Mouse (Mus musculus) liver, embryonic 13.5 days (tissue): ENCODE data around the gene Lep. TPM values are rescaled to one million over a fixed set of nuclear protein-coding genes. Genes with fewer than 3 reads are reported as not detected.

ENCODE experiments used
- ATAC-seq: fragments of 200-750 bp; cut with Nextera tagmentation; 2 replicates; pipeline ENCODE4 v1.8.0; 2017; ENCODE audit warnings: low read depth, mild to moderate bottlenecking, moderate number of reproducible peaks, moderate library complexity
- DNase-seq: peaks from one replicate; pipeline ENCODE4 v3.0.0; 2022
- H3K27ac ChIP-seq: fragments of 300-500 bp; sonication (generic); 2 replicates; pipeline ENCODE4 v1.5.1; 2015; ENCODE audit warnings: moderate library complexity, mild to moderate bottlenecking, inconsistent platforms
- H3K27me3 ChIP-seq: fragments of 300-500 bp; sonication (generic); 2 replicates; pipeline ENCODE4 v1.6.1; 2015; ENCODE audit warnings: mild to moderate bottlenecking, inconsistent platforms
- H3K36me3 ChIP-seq: fragments of 300-500 bp; sonication (generic); 2 replicates; pipeline ENCODE4 v1.6.1; 2015; ENCODE audit warnings: mild to moderate bottlenecking, inconsistent platforms
- H3K4me1 ChIP-seq: fragments of 300-500 bp; sonication (generic); replicated peaks from 2 replicates; pipeline ENCODE4 v1.6.1; 2015; ENCODE audit warnings: inconsistent platforms
- H3K4me2 ChIP-seq: fragments of 300-500 bp; sonication (generic); 2 replicates; pipeline ENCODE4 v1.6.1; 2015; ENCODE audit warnings: inconsistent platforms, mild to moderate bottlenecking, moderate library complexity
- H3K4me3 ChIP-seq: fragments of 300-500 bp; sonication (generic); replicated peaks from 2 replicates; pipeline ENCODE4 v1.5.1; 2015; ENCODE audit warnings: mild to moderate bottlenecking, inconsistent platforms
- H3K9ac ChIP-seq: fragments of 300-500 bp; sonication (generic); 2 replicates; pipeline ENCODE4 v1.6.1; 2015; ENCODE audit warnings: mild to moderate bottlenecking, inconsistent platforms
- H3K9me3 ChIP-seq: fragments of 300-500 bp; sonication (generic); replicated peaks from 2 replicates; pipeline ENCODE4 v1.6.1; 2016; ENCODE audit warnings: inconsistent platforms
- WGBS: fragments of 180-500 bp; shearing (Covaris S2); methylation state at CpG from one replicate; pipeline ENCODE4 v1.1.7; 2015; ENCODE audit not compliant: insufficient replicate concordance; 5-methylcytosine and 5-hydroxymethylcytosine counted together
- microRNA-seq: library from miRNA; unstranded; fragments of <30 nt; microRNA quantifications from one replicate; pipeline ENCODE4, GENCODE M21; 2016
- polyA plus RNA-seq: library from polyadenylated mRNA; unstranded; fragments of >200 nt; fragmentation: Nextera tagmentation; extraction: Ambion mirVana; gene quantifications from 2 replicates; pipeline ENCODE4 v1.2.1, GENCODE M21; 2015

The Lep gene
- polyA plus RNA-seq, 1 experiment from 2014 or later: not detected

- ATAC-seq (no peak), DNase-seq (no peak)
- Histone ChIP-seq H3K36me3 (no peaks in the 10 kb centered on the region), H3K4me3 (no peak overlapping the region), H3K9ac (no peak overlapping the region), H3K27ac (no peak overlapping the region), H3K27me3 (no peaks in the 10 kb centered on the region), H3K9me3 (no peaks in the 10 kb centered on the region), H3K4me1 (no peaks in the 10 kb centered on the region), H3K4me2 (no peak overlapping the region)
- WGBS: 57% methylated on average over 4 of the region's 4 CpGs
Measured at GRCm38 (mm10) chr6:29118963-29119362, 58.9 kb downstream of the Lep start.

- Histone ChIP-seq H3K9ac (no peak overlapping the region), H3K4me1 (no peaks in the 10 kb centered on the region), H3K9me3 (no peaks in the 10 kb centered on the region), H3K36me3 (peaks cover 7% of the 10 kb centered on the region), H3K4me2 (no peak overlapping the region), H3K27me3 (no peaks in the 10 kb centered on the region), H3K27ac (no peak overlapping the region), H3K4me3 (no peak overlapping the region)
- 75% methylated on average over 13 of the region's 13 CpGs for WGBS
- no peak for ATAC-seq
- DNase-seq: no peak
Measured at GRCm38 (mm10) chr6:29119990-29120389, 60.0 kb downstream of the Lep start.

Small RNA genes within 50 kb of the gene (microRNA-seq; reads per million reads assigned to microRNA genes)
- 2.3 reads per million for gene Mir129-1

Other genes with a start within 250 kb of the Lep start
- gene Lrrc4, start 228.5 kb upstream of the Lep start, polyA plus RNA-seq: 0.06 and 0.08 TPM in 2 replicates
- gene Rbm28, start 104.8 kb downstream of the Lep start, polyA plus RNA-seq: 15.2 and 19.5 TPM in 2 replicates
- 0.05 and 0.06 TPM in 2 replicates for gene Prrt4, start 119.4 kb downstream of the Lep start, polyA plus RNA-seq
- 9.5 and 10.0 TPM in 2 replicates for gene Impdh1, start 156.1 kb downstream of the Lep start, polyA plus RNA-seq
- 17.0 and 18.6 TPM in 2 replicates for gene Hilpda, start 212.3 kb downstream of the Lep start, polyA plus RNA-seq
- 0.10 and 0.12 TPM in 2 replicates for gene Fam71f2, start 219.4 kb downstream of the Lep start, polyA plus RNA-seq